Mouse (Mus musculus) ES-E14 (cell line): Measurements from ENCODE around the gene Spata6.

Experiments used
- HCFC1 ChIP-seq: IDR thresholded peaks from 2 replicates; pipeline ENCODE4 v1.6.1; 2012; ENCODE audit warnings: low read length, inconsistent platforms, borderline replicate concordance; ENCODE audit not compliant: insufficient read depth
- MAFK ChIP-seq: IDR thresholded peaks from 2 replicates; pipeline ENCODE4 v1.6.1; 2014; ENCODE audit warnings: mild to moderate bottlenecking, low read depth, low read length, inconsistent platforms; ENCODE audit not compliant: insufficient read depth
- ZC3H11A ChIP-seq: IDR thresholded peaks from 2 replicates; pipeline ENCODE4 v1.6.1; 2012; ENCODE audit warnings: low read depth, mild to moderate bottlenecking, inconsistent platforms, low read length, borderline replicate concordance

- TF ChIP-seq HCFC1 (no peak), MAFK (no peak), ZC3H11A (no peak)
Measured at GRCm38 (mm10) chr4:111838882-111839281, 119.1 kb downstream of the Spata6 start.
